In the genomic region with DNA sequence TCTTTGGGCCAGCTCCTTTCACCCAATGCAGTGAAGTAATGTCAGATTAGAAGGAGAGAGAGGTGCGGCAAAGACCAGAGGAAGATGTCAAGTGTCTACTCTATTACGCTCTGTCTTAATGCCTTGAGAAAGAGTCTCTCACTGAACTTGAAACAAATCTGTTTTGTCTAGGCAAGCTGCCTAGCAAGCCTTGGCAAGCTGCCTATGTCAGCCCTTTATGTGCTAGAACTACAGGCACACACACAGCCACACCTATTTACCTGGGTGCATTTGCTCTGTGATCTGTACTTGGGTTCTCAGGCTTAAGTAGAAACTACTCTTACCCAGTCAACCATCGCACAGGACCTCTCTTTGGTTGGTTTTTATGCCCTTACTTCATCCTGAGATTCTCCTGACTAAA, we compare ENCODE assay signal across 13 mouse cellular contexts. TPM values are rescaled to one million over a fixed set of nuclear protein-coding genes. Genes with fewer than 3 reads are reported as not detected.
DNase-seq lines count a peak whose midpoint lies in the region; ATAC-seq and TF ChIP-seq lines count a peak whose summit lies in the region.
"Had no signal": no experiment of that assay in that cellular context is flagged by ENCODE, and none has a peak within 500 bp of the region (broad histone marks: within the 10 kb centered on the region; RNA-seq: fewer than 3 reads in every experiment).

No protein-coding gene starts in this region.

- no peaks in the 10 kb centered on the region for H3K36me3 ChIP-seq in lung, postnatal 0 days (ENCODE audit: insufficient read depth, low read length)
- H3K36me3 ChIP-seq: hindbrain, embryonic 12.5 days; midbrain, embryonic 12.5 days had no signal

- TF ChIP-seq CTCF in lung, postnatal 0 days (IDR thresholded peaks at IDR 0.05), result no peak

- peak; percentile 12 for DNase-seq in adrenal gland, postnatal 25 days
- DNase-seq in adrenal gland, postnatal 4 days (ENCODE audit: low spot score in 2 of 2), result no peak
- peak; percentile 25 for DNase-seq in kidney, postnatal 10 days
- no peak for DNase-seq in kidney, adult 11 months
- DNase-seq in fat pad, adult 2 months (ENCODE audit: extremely low read depth, low read depth, low spot score), result peak; percentile 10
- DNase-seq in lung, postnatal 0 days (ENCODE audit: low spot score), result peak; percentile 68
- no peak for DNase-seq in natural killer cell, adult 2 months (ENCODE audit: low spot score in 2 of 2)
- no peak for DNase-seq in frontal cortex, postnatal 25 days (ENCODE audit: low spot score in 2 of 2)

- H3K4me2 ChIP-seq in lung, postnatal 0 days (replicated peaks; ENCODE audit: low read depth, low read length), result no peak overlapping the region
- H3K4me2 ChIP-seq: embryonic facial prominence, embryonic 12.5 days; hindbrain, embryonic 12.5 days; limb, embryonic 13.5 days; midbrain, embryonic 12.5 days had no signal

- no peak for TF ChIP-seq EP300 in lung, postnatal 0 days (IDR thresholded peaks at IDR 0.05)

- ATAC-seq in lung, postnatal 0 days, result peak; percentile 72

- H3K27me3 ChIP-seq in lung, postnatal 0 days (replicated peaks; ENCODE audit: insufficient read depth, low read length), result no peaks in the 10 kb centered on the region
- H3K27me3 ChIP-seq: embryonic facial prominence, embryonic 12.5 days; hindbrain, embryonic 12.5 days; limb, embryonic 13.5 days; midbrain, embryonic 12.5 days had no signal

- H3K9ac ChIP-seq in lung, postnatal 0 days (replicated peaks; ENCODE audit: low read depth), result no peak overlapping the region
- H3K9ac ChIP-seq: embryonic facial prominence, embryonic 12.5 days; hindbrain, embryonic 12.5 days; limb, embryonic 13.5 days; midbrain, embryonic 12.5 days had no signal

- 56% methylated on average over 3 of the region's 3 CpGs for WGBS in lung, postnatal 0 days

- no peaks in the 10 kb centered on the region for H3K4me1 ChIP-seq in lung, postnatal 0 days (ENCODE audit: insufficient read depth, low read depth, low read length)
- H3K4me1 ChIP-seq: hindbrain, embryonic 12.5 days; midbrain, embryonic 12.5 days had no signal

- no peak overlapping the region for H3K4me3 ChIP-seq in lung, postnatal 0 days (ENCODE audit: low read depth, low read length)
- H3K4me3 ChIP-seq: embryonic facial prominence, embryonic 12.5 days; hindbrain, embryonic 12.5 days; layer of hippocampus, adult 2 months; limb, embryonic 13.5 days; midbrain, embryonic 12.5 days had no signal

- H3K27ac ChIP-seq in lung, postnatal 0 days (ENCODE audit: low read length), result no peak overlapping the region
- H3K27ac ChIP-seq: embryonic facial prominence, embryonic 12.5 days; hindbrain, embryonic 12.5 days; layer of hippocampus, adult 2 months; limb, embryonic 13.5 days; midbrain, embryonic 12.5 days had no signal

- no peaks in the 10 kb centered on the region for H3K9me3 ChIP-seq in lung, postnatal 0 days (ENCODE audit: low read length)
- H3K9me3 ChIP-seq: embryonic facial prominence, embryonic 12.5 days; hindbrain, embryonic 12.5 days; limb, embryonic 13.5 days; midbrain, embryonic 12.5 days had no signal

RNA-seq across cellular contexts. Expression of a gene that starts 40.4 kb away (rescaled TPM):
- 45.6 and 47.1 TPM in 2 replicates for total RNA-seq in adrenal gland, postnatal 25 days (2021)
- 10 to 100 TPM; 19.6 to 20.8 TPM for total RNA-seq in adrenal gland, postnatal 4 days (2021)
- polyA plus RNA-seq in lung, postnatal 0 days (2015; fragmentation: Nextera tagmentation; extraction: Ambion mirVana), result 2.4 and 4.2 TPM in 2 replicates

Comparison
In these comparisons a context has a peak if more than half of its experiments do, and no peak if none do; other contexts are left out.
1. DNase-seq: peak in adrenal gland, postnatal 25 days (single experiment), kidney, postnatal 10 days (single experiment), fat pad, adult 2 months (single experiment) and lung, postnatal 0 days (single experiment); none in adrenal gland, postnatal 4 days (0 of 2), kidney, adult 11 months (single experiment), natural killer cell, adult 2 months (0 of 2) and frontal cortex, postnatal 25 days (0 of 2).